Mouse (Mus musculus) heart, adult 2 months (tissue): ENCODE results near the gene Atp6v1d.

Experiments
- CTCF ChIP-seq: fragments of 200-600 bp; IDR thresholded peaks from 2 replicates; pipeline ENCODE4 v1.8.1; 2022; ENCODE audit warnings: antibody characterized with exemption, mild to moderate bottlenecking, moderate library complexity
- EP300 ChIP-seq: fragments of 200-500 bp; IDR thresholded peaks from 2 replicates; pipeline ENCODE4 v1.6.1; 2011; ENCODE audit warnings: low read depth, low read length, control low read depth; ENCODE audit not compliant: insufficient read depth

DNA sequence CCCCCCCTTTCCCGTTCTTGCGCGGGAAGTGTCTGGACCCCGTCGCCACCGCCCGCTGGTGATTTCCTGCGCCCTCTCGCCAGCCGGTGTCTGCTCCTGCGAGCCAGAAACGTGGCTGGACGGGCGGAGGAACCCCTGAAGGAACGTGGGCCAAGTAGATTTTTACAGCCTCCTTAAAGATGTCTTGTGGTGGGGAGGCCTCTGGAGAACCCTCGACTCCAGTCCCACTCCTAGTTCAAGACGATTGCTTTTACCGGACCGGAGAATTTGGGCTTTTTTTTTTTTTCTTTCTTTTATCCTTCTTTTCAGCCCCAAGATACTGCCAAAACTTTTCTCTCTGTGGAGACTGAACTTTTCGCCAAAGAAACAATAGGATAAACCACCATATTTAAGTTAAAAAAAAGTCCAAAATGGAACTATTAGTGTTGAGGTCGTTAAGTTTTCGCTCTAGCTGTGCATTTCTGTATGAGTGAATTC is 854 bp upstream of the Atp6v1d start:
- TF ChIP-seq CTCF (no peak), EP300 (no peak)
